Mouse (Mus musculus) kidney, adult 9 months (tissue): ENCODE results near the gene Tbc1d16.
"Not testable (repeated sequence)": the region's sequence is repeated elsewhere in the genome, so short reads cannot be mapped to it uniquely, and the experiment has no call there.

Experiments
- DNase-seq: peaks from one replicate; pipeline ENCODE4 v3.0.0; 2022

The Tbc1d16 gene

GRCm38 (mm10) chr11:119108573-119109263, 119.6 kb downstream of the Tbc1d16 start:
- DNase-seq: no peak

DNA sequence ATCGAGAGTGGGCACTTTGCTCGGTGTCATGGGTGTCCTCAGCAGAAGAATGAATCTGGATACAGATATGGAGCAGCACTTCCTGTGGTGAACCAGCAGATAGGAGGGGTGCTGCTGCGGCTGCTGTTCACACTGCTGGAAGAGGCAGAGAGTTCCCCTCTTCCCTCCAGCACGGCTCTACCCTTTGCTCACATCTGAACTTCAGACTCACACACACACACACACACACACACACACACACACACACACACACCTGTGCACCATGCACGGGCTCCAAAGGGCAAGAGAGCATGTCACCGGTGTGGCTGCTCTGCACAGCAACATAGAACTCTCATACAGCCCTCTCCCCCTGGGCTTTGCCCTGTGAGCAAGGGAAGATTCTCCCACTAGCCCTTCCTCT, 122.0 kb downstream of the Tbc1d16 start:
- DNase-seq: peak; percentile 79

DNA sequence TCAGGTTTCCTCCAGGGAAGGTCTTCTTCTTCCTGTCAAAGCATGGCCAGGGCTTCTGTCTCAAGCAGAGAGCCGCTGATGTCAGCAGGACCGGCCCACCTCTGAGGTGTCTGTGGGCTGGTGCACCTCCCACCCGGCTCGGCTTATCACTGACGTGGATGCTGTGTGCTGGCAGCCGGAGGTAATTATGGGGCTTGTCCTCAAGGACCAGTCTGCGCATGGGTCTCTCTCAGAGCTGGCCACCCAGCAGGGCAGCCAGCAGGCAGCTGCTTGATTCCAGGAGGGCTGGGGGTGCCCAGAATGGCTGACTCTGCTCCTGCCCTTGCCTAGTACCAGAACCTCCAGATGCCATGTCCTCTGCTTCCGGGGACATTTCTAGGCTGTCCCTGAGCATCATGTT, 122.6 kb downstream of the Tbc1d16 start:
- no peak for DNase-seq

- peak; percentile 28 for DNase-seq
These were observed 123.2 kb downstream of the Tbc1d16 start for GRCm38 (mm10) chr11:119105071-119105609.

GRCm38 (mm10) chr11:119103991-119104390, 124.3 kb downstream of the Tbc1d16 start:
- DNase-seq: peak; percentile 65

- not testable (repeated sequence) for DNase-seq
These were observed 127.9 kb downstream of the Tbc1d16 start for GRCm38 (mm10) chr11:119100355-119100754.

DNA sequence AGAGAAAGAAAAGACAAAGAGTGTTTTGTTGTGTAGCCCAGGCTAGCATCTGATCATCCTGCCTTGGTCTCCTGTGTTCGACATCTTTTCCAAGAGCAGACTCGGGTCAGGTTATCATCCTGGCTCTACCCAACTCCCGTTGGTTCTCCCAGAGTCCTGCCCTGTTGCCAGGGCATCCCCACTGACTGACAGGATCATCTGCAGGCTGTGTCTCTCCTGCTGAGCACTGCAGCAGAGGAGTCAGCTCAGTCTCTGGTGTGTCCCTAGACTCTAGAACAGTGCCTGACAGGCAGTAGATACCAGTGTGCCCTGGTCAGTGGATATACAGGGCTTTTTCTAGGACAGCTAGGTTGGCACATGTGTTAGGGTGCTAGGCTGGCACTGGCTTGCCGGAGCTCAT, 130.1 kb downstream of the Tbc1d16 start:
- DNase-seq: no peak

- DNase-seq: no peak
These were observed 132.9 kb downstream of the Tbc1d16 start for GRCm38 (mm10) chr11:119095441-119095840.

DNA sequence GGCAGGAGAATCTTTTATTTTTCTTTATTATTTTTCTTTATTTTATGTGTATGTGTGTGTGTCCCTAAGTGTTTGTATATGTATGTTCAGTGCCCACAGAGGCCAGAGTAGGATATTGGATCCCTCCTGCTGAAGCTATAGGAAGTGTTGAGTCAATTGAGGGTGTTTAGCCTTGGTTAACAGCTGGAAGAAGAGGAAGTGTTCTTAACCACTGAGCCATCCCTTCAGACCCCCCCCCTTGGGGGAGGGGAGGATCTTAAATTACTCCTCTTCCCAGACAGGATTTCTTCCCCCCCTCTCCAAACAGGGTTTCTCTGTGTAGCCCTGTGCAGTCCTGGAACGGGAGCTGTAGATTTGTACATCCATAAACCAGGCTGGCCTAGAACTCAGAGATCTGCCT, 135.0 kb downstream of the Tbc1d16 start:
- no peak for DNase-seq
